Mouse (Mus musculus) left cerebral cortex, postnatal 14 days (tissue): Measurements from ENCODE around the gene Hoxa5. TPM values are rescaled to one million over a fixed set of nuclear protein-coding genes. Genes with fewer than 3 reads are reported as not detected.

Experiments used
- DNase-seq, 2 experiments: peaks; one replicate each; pipeline ENCODE4 v3.0.0; 2021 to 2022; ENCODE audit warnings: low spot score in 2 of 2, mixed read lengths in 1 of 2
- intact Hi-C: fragments of 180-260 bp; cut with DNase I; formaldehyde crosslinking; loops from one replicate; pipeline ENCODE4 v1.15.1; 2025
- long read RNA-seq, 2 experiments: library from polyadenylated mRNA; stranded (forward); transcript quantifications; one replicate each; pipeline ENCODE4 v2.0.0; 2021
- total RNA-seq, 2 experiments: library from RNA; stranded (reverse); gene quantifications; 2 replicates each; pipeline ENCODE4 v1.2.3; 2021

The Hoxa5 gene
- total RNA-seq: not detected
- long read RNA-seq, experiment 1: 0 reads
- long read RNA-seq, experiment 2: 0 reads

DNA sequence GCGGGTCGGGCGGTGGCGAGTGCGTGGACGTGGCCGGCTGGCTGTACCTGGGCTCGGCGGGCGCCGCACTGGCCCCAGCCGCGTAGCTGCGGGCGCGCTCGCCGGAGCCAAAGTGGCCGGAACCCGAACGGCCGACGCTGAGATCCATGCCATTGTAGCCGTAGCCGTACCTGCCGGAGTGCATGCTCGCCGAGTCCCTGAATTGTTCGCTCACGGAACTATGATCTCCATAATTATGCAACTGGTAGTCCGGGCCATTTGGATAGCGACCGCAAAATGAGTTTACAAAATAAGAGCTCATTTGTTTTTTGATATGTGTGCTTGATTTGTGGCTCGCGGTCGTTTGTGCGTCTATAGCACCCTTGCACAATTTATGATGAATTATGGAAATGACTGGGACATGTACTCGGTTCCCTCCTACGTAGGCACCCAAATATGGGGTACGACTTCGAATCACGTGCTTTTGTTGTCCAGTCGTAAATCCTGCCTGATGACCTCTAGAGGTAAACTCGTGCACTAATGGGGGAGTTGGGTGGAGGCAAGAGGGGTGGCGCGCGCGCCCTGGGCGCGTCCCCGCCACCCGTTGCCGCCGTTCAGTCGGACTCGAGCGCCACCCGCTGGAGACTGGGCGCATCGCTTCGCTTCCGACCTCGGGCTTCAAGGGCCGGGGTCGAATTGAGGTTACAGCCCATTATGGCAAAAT lies at the start of gene Hoxa5:
Hoxa5 (minus strand) TSS at position 538 of the 703 bp plus-strand sequence.
- no peak for DNase-seq
- intact Hi-C loops: loop anchor here (5.0 kb wide), 1 partner anchor 332 kb away; no protein-coding TSS in a partner anchor

DNA sequence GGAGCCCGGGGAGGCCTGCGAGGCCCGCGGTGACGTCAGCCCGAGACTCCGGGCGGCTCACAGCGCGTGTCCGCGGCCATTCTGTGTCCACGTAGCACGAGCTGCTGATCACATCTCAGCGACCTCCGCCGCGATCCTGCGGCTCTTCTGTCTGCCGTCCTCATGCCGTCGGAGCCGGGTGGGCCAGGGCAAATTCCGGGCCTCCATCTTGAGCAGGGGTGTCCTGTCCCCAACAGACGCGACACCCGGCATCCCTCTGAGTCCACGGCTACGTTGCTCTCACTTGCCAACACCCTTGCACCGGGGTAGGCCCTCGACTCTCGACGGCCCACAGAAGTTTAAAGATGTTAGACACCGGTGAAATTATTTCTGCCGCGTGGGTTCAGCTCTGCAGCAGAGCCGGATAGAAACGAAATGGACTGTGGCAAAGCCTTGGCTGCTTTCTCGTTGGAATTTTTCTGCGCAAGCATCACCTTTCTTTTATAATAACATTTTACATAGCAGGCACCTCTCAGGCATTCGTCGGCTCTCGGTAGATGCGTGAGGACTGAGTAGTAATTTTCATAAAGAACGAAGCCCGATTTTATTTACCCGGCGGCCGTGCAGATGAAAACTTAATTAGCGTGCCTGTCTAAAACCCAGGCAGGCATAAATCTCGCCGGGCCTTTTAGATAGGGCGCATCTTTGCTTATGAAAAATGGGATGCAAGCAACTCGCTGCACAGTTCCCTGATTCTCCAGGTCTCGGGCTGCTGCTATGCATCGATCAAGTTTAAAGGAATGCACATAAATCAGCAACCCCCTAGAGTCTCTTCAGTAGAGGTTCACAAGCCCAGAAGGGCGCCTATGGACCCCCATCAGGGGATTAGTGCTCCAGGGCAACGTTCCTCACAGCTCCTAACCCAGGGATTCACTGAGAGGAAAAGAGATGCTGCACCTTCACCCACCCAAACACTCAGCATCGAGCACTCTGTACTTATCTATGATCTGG lies 49.4 kb upstream of the Hoxa5 start:
- intact Hi-C loops: no loop called here
- DNase-seq: no peak

DNA sequence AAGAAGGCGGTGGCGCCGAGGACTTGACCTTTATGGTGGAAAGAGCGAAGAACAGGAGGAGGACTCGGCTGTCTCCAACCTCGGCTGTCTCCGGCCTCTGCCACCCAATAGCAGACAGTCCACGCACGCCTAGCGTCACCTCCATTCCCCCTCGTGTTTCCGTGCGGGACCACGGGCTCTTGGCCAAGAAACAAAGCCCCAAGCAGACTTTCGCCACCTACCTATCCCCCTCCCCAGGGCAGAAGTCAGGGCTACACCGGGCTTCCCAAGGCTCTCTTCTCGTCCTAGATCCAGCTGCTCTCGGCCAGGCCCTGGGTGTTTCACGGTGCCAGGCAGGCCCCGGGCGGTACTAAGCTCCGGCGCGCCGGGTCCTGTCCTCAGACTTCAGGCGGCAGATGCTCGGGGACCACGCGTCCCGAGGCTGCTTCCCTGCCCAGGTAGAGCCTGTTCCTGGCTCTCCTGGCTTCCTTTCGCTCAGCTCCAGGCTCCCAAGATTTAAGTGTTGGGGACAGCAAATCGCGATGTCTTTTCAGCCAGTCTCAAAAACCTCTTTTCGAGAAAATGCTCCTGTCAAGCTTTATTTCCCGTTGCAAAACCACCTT lies 48.5 kb upstream of the Hoxa5 start:
- DNase-seq: no peak
- intact Hi-C loops: no loop called here

DNA sequence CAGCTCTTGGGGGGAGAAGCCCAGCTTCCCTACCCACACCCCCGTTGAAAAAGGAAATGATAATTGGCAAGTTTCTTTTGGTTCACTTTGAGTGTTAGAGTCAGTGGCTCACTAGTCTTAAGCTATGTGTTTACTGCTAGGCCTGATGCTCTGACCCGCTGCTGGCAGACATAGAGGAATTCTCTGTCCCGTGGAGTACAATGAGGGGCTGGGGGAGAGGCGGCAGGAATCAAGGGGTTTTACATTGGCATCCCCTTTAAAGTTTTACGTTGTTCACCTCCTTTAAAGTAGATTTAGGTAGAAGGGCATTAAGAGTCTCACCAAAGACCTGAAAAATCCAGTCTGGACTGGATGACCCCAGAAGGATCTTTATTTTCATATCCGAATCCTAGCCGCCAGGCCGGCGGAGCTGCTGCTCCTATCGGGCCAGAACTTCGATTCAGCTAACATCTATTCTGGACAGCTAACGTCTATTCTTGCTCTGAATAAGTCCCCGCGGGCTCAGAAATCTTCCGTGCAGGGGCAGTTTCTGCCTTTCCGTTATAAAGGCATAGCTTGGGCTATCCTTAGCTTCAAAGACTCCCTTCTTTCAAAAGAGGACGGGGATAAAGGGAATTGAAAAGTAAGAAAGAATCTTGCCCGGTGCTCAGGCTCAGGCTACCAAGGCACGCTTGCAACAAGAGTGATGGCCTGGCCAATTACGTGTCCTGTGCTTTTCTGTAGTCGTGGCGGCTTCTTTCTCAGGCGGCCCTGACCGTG lies 47.8 kb upstream of the Hoxa5 start:
- no peak for DNase-seq
- intact Hi-C loops: no loop called here

DNA sequence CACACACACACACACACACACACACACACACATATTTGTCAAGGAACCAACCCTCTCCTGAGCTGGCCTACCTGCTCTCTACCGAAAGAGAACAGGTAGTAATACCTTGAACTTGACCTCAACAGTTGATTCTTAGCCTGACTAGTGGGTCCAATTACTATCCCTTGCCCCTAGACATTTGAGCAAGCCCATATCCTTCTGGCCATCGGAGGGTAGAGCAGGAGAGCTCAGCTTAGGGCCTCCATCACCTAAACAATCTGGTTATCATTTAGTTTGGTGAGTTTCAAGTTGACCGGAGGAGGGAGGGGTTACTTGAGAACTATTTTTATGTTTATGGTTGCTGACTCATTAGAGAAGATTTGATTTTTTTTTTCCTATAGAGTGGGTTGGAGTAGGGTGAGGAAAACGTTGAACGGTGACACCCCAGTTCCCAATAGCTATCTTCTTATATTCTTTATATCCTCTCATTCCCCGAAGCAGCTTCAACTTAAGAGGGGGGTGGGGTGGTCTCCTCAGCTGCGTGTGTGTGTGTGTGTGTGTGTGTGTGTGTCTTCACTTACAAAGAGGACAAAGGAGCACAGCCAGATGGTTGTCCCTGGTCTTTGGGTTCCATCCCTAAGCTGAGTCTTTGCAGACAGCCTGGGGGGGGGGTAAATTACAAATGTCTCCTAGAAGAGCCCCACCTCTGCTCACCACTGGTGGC lies 46.9 kb upstream of the Hoxa5 start:
- intact Hi-C loops: no loop called here
- DNase-seq: no peak

DNA sequence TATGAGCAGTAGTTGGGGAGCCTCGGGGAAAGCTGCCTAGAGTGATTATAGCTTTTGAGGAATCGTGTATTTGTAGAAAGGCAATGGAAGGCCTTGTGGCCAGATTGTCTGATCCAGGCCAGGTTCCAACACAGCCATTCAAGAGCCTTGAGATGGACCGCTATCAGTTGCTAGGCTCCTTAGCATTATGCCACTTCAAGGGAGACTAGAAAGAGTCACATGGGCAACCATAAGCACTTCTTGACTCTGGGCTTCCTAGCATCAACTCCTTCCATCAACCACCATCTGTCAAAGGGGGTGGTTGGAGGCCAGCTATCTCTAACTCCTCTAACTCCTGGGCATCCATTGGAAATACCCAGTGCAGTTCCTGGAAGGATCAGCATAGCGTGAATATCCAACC lies 45.4 kb upstream of the Hoxa5 start:
- DNase-seq: no peak
- intact Hi-C loops: no loop called here

DNA sequence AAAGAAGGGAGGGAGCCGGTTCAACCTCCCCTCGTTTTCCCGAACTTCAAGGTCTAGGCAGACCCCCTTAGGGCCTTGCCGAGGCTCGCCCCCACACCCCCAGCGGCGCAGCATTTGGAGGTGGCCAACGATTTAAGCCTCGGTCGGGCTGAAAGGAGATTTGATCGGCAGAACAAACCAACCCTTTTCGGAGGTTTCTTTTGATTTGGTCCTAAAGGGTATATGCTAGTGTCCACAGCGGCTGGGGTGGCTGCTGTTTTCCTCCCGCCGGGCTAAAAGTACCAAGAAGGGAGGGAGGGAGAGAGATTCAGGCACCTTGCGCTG lies 45.0 kb upstream of the Hoxa5 start:
- intact Hi-C loops: no loop called here
- DNase-seq: no peak

DNA sequence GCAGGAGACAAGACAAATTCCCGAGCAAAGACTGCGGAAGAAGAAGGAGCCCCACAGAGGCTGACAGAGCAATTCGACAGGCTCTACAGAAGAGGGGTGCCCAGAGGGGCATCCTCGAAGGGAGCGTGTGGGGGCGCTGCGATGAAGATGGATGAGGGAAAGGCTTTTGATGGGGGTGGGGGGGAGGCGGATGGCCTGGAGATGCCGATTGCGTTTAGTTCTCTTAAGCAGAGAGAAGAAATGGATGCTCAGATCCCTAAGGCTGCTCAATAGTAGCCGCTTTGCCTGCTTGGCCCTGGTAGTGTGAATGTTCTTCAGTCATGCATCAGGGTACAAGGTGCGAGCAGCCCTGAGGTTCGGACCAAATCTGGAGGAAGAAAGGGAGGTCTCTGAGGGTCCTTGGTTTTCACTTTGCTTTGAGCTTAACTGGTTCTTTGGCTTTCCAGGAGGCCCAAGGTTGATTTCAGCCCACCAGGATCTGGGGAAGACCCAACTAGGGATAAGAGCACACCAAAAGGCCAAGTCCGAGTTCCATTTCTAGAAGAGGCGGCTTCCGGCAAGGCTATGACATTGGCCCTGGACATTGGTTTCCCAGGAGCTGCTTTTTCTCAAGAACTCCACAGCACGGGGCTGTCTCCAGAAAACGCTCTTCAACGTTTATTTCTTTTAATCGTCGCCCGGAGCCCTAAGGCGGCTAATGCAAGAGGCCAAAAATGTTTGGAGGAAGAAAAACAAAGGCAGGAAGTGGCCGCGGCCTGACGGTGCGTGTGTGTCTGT lies 44.4 kb upstream of the Hoxa5 start:
- intact Hi-C loops: no loop called here
- DNase-seq: no peak

DNA sequence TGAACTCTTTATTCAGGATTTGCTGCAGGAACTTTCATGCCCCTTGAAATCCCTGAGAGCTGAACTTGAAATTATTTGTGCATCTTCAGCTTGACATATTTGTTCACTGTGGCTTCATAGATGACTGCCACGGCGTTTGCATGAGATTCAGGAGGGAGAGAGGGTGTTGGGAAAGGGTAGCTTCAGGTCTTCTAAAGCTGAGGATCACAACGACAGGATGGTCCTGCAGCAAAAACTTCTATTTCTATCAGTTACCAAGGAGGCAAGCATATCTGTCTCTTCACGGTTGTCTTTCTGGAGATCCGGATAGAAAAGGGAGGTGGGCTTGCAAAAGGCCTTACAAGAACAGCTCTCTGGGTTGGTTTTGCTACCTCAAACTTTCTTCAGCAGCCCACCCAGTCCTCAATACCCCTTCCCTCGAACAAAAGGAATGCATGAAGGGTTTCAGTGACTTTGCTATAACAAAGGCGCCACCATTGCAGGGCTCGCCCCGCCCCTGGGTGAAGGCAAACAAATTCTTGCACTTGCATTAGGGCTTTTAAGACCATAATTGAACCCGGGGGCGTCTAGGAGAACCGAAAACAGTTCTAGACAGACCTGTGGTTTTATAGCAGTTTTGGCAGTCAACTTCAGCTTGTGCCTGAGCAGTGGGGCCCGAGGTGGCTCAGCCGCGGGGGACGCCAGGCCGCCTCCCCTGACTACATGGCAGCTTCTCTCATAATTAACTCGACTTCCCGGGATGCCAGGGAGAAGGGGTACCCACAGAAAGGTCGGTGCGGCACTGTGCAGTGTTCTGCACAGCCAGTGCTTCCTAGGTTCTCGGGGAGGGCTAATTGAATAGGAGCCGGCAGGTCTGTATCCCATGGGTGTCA lies 43.6 kb upstream of the Hoxa5 start:
- intact Hi-C loops: no loop called here
- DNase-seq: no peak

DNA sequence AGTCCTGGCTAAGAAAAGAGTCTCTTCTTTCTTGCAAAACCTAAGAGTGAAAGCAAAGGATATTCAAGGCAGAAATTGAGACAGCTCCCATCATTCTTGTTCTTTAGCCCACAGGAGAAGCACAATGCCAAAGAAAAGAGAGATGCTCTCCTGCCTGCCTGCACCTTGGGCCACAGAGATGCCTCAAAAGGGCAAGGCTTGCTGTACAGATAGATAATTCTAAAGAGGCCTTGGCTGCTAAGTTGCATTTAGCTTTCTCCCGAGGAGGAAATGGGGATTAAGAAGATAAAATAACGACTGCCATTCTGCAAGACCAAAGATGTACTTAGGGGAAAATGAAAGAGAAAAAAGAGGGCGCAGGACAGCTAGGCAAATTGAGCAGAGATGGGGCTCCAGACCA lies 42.5 kb upstream of the Hoxa5 start:
- intact Hi-C loops: no loop called here
- no peak for DNase-seq

DNA sequence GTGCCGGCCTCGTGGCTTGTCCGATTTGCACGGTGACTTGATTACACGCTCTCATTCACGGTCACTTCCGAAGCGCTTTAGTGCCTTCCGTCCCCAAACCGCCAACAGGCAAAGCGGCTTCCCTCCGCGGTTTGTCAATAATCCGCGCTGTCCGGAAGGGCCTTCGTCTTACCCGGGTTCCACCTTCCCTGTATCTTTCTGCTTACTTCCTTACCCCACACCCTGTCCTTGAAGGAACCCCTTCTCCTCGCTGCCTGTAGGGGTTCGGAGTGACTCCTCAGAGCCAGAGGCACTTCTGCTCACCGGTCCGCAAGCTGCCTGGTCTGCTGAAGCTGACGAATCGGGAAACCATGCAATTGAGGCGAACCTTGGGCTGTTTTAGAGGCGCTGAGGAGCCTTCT lies 42.0 kb upstream of the Hoxa5 start:
- intact Hi-C loops: no loop called here
- DNase-seq: no peak

DNA sequence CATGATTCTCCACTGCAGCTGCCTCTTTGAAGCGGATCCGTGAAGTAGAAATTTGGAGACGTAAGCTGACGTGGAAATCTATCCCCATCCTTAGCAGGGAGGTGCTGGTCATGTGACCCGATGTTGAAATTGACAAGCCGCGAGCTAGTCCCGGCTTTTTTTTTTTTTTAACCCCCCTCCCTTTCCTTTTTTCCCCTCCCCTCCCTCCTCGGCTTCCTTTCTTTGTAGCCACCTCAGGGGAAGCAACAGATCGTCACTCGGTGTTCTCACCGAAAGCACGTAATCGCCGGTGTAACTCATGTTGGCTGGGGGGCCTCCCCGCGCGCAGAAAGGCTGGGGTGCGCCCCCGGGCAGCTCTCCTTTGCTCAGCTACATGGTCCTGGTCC lies 41.4 kb upstream of the Hoxa5 start, which contains the start of gene Hoxa11:
Hoxa11 (minus strand) TSS at position 54 of the 386 bp plus-strand sequence.
- no peak for DNase-seq
- intact Hi-C loops: no loop called here

DNA sequence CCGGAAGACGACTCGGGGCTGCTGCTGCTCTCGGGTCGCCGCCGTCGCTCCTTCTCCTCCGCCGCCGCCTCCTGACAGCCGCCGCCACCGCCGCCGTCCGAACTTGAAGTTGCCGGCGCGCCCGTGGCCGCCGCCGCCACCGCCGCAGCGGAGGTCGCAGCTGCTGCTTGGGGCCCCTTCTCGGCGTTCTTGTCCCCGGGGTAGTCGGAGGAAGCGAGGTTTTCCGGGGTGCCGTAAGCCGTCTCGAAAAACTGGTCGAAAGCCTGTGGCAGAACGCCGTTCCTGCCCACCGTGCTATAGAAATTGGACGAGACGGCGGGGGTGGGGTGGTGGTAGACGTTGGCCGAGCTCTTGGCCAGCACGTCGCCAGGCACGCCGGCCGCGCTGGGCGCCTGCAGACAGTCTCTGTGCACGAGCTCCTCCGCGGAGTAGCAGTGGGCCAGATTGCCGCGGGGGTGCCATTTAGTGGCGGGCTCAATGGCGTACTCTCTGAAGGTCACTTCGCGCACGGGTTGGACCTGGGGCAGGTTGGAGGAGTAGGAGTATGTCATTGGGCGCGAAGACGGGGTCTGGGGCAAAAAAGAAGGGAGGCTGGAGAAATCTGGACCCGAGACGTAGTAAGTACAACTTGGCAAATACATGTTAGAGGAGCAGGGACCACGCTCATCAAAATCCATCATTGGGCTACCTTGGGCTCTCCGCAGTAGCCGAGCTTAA lies 40.8 kb upstream of the Hoxa5 start:
- intact Hi-C loops: no loop called here
- DNase-seq: no peak

DNA sequence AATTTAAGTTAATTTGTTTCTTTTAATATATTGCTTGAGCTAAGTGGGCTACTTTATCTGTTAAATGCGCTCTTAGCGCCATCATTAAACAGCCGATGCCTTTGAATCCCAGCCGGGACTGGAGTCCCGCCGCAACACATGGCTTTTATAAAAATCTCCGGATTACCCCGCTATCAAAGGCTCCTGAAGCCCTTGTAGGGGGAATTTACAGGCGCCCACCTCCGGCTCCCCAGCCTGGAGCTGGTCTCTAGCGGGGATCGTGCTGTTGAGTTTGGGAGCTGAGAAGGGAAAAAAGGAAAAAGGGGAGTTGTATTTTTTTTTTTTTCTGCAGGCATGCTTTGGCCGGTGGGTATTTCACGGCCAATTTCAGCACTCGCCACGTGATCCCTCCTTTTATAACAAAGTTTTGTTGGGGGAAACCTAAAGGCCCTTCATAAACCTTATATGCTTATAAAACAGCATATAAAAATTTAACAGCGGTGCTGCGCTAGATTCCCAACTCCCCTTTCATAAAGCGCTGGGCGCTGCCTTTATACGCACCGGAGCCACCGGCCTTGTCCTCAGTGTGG lies 40.2 kb upstream of the Hoxa5 start:
- intact Hi-C loops: no loop called here
- DNase-seq: no peak

DNA sequence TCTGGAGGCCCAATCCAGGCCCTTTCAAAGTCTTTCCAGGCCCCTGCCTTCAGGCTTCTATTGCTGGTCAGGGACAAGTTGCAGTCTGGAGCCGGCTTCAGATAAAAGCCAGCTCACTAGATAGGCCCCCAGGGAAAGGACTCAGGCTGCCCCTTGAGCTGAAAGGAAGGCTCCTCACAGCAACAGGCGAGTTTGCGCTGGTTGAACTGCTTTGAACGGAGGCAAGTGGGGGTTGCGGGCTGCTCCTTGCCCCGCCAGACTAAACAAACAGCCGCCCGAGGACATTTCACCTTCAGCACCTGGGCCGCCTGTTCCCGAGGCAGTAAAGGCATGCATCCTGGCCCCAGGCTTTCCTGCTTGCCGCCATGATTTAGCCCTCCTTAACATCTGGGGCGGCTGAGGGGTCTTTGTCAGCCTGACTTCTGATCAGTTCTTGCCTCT lies 39.3 kb upstream of the Hoxa5 start:
- intact Hi-C loops: no loop called here

DNA sequence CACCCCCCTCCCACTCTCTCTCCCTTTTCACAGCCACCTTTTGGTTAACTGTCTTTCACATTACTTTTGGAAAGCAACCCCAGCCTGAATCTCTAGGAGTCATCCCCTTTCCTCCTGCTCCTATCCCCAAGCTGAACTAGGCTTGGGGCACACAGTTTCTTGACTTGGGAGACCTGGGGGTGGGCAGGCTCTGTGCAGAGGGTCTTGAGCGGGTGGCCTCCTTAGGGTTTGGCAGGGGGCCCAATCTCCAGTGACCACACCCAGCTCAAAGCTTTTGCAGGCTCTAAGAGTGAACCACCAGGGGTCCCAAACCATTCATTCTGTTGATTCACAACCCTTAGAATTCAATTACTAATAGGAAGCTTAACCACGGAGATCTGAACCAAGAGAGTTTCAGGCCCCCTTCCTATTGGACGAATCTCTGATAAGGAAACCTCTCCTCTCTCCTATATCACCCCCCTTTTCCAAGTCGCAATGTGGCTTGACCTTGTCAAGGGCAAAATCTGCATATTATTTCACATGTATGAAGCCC lies 38.5 kb upstream of the Hoxa5 start:
- DNase-seq: no peak
- intact Hi-C loops: no loop called here

More for the DNA sequence above, 39.3 kb upstream of the Hoxa5 start:
- DNase-seq: no peak
